Mouse (Mus musculus) midbrain, postnatal 0 days (tissue): ENCODE data around the gene Sesn2. TPM values are rescaled to one million over a fixed set of nuclear protein-coding genes. Genes with fewer than 3 reads are reported as not detected.
A peak's percentile ranks its signal among the peaks of the same experiment; 100 is the strongest.

Experiments used
- ATAC-seq: fragments of 200-750 bp; cut with Nextera tagmentation; 2 replicates; pipeline ENCODE4 v1.8.0; 2017; ENCODE audit warnings: moderate number of reproducible peaks, mild to moderate bottlenecking, moderate TSS enrichment, moderate library complexity; ENCODE audit not compliant: low FRiP score
- DNase-seq: peaks from one replicate; pipeline ENCODE4 v3.0.0-alpha.2; 2015; ENCODE audit warnings: low spot score
- H3K27ac ChIP-seq: fragments of 300-500 bp; sonication (generic); 2 replicates; pipeline ENCODE4 v1.5.1; 2014; ENCODE audit warnings: low read depth, mild to moderate bottlenecking, low read length, mixed read lengths
- H3K27me3 ChIP-seq: fragments of 300-500 bp; sonication (generic); 2 replicates; pipeline ENCODE4 v1.6.1; 2014; ENCODE audit warnings: low read length, control low read depth, mixed read lengths; ENCODE audit not compliant: insufficient read depth
- H3K36me3 ChIP-seq: fragments of 300-500 bp; sonication (generic); 2 replicates; pipeline ENCODE4 v1.6.1; 2014; ENCODE audit warnings: low read length, control low read depth, mixed read lengths; ENCODE audit not compliant: insufficient read depth
- H3K4me1 ChIP-seq: fragments of 300-500 bp; sonication (generic); 2 replicates; pipeline ENCODE4 v1.6.1; 2014; ENCODE audit warnings: mild to moderate bottlenecking, control low read depth, antibody characterized with exemption, low read length, mixed read lengths; ENCODE audit not compliant: insufficient read depth
- H3K4me2 ChIP-seq: fragments of 300-500 bp; sonication (generic); 2 replicates; pipeline ENCODE4 v1.6.1; 2014; ENCODE audit warnings: low read depth, mild to moderate bottlenecking, low read length, mixed read lengths; ENCODE audit not compliant: poor library complexity, severe bottlenecking
- H3K4me3 ChIP-seq: fragments of 300-500 bp; sonication (generic); 2 replicates; pipeline ENCODE4 v1.5.1; 2014; ENCODE audit warnings: low read depth, mild to moderate bottlenecking, low read length, moderate library complexity
- H3K9ac ChIP-seq: fragments of 300-500 bp; sonication (generic); replicated peaks from 2 replicates; pipeline ENCODE4 v1.6.1; 2014; ENCODE audit warnings: mild to moderate bottlenecking, low read length, moderate library complexity, mixed read lengths; ENCODE audit not compliant: poor library complexity, severe bottlenecking
- H3K9me3 ChIP-seq: fragments of 300-500 bp; sonication (generic); 2 replicates; pipeline ENCODE4 v1.6.1; 2016; ENCODE audit warnings: low read length, control low read depth
- CTCF ChIP-seq: IDR thresholded peaks from 2 replicates; pipeline ENCODE4 v1.5.1; 2016; ENCODE audit warnings: antibody characterized with exemption, mild to moderate bottlenecking
- WGBS: fragments of 180-500 bp; shearing (Covaris S2); extraction: QIAGEN DNeasy Blood & Tissue Kit; methylation state at CpG from one replicate; pipeline ENCODE4 v1.1.7; 2014; 5-methylcytosine and 5-hydroxymethylcytosine counted together
- polyA plus RNA-seq: library from polyadenylated mRNA; unstranded; fragments of >200 nt; fragmentation: Nextera tagmentation; extraction: Ambion mirVana; gene quantifications from 2 replicates; pipeline ENCODE4 v1.2.1, GENCODE M21; 2015
- total RNA-seq: library from RNA; depleted of rRNA; stranded (reverse); fragments of >200 nt; gene quantifications from 2 replicates; pipeline ENCODE4 v1.2.3, GENCODE M21; 2014

Sesn2 gene
- total and polyA plus RNA-seq, 2 experiments from 2014 or later: 18.2 to 21.4 TPM

- no peak for TF ChIP-seq CTCF
- H3K4me3 ChIP-seq: no peak overlapping the region
- 94% methylated on average over 8 of the region's 8 CpGs for WGBS
These were observed 32.5 kb downstream of the Sesn2 start for GRCm38 (mm10) chr4:132477833-132478232.

GRCm38 (mm10) chr4:132475895-132476878 is 34.1 kb downstream of the Sesn2 start:
- H3K36me3 ChIP-seq: no peaks in the 10 kb centered on the region

More at GRCm38 (mm10) chr4:132477833-132478232, 32.5 kb downstream of the Sesn2 start:
- Histone ChIP-seq H3K36me3 (no peaks in the 10 kb centered on the region), H3K27ac (no peak overlapping the region), H3K27me3 (no peaks in the 10 kb centered on the region), H3K4me2 (no peak overlapping the region), H3K9me3 (no peaks in the 10 kb centered on the region), H3K4me1 (no peaks in the 10 kb centered on the region), H3K9ac (no peak overlapping the region)
- DNase-seq (no peak), ATAC-seq (no peak)

GRCm38 (mm10) chr4:132474631-132475030 is 35.7 kb downstream of the Sesn2 start:
- TF ChIP-seq CTCF: no peak
- no peaks in the 10 kb centered on the region for H3K4me1 ChIP-seq
- no peaks in the 10 kb centered on the region for H3K36me3 ChIP-seq
- no peaks in the 10 kb centered on the region for H3K9me3 ChIP-seq
- H3K27ac ChIP-seq: no peak overlapping the region
- 71% methylated on average over 4 of the region's 4 CpGs for WGBS
- ATAC-seq: no peak
- no peaks in the 10 kb centered on the region for H3K27me3 ChIP-seq
- no peak overlapping the region for H3K4me3 ChIP-seq
- DNase-seq: no peak
- H3K9ac ChIP-seq: no peak overlapping the region
- H3K4me2 ChIP-seq: no peak overlapping the region

More at GRCm38 (mm10) chr4:132475895-132476878, 34.1 kb downstream of the Sesn2 start:
- Histone ChIP-seq H3K4me2 (no peak overlapping the region), H3K27me3 (no peaks in the 10 kb centered on the region), H3K9me3 (no peaks in the 10 kb centered on the region), H3K4me1 (no peaks in the 10 kb centered on the region), H3K9ac (no peak overlapping the region), H3K27ac (no peak overlapping the region), H3K4me3 (no peak overlapping the region)
- ATAC-seq (no peak), DNase-seq (no peak)
- no peak for TF ChIP-seq CTCF
- WGBS: 83% methylated on average over 13 of the region's 13 CpGs

- H3K9me3 ChIP-seq: no peaks in the 10 kb centered on the region
- 89% methylated on average over 9 of the region's 9 CpGs for WGBS
- H3K36me3 ChIP-seq: no peaks in the 10 kb centered on the region
- H3K4me3 ChIP-seq: no peak overlapping the region
- no peak for ATAC-seq
- H3K4me1 ChIP-seq: no peaks in the 10 kb centered on the region
- H3K27ac ChIP-seq: no peak overlapping the region
- DNase-seq: no peak
- TF ChIP-seq CTCF: no peak
- H3K4me2 ChIP-seq: no peak overlapping the region
- H3K27me3 ChIP-seq: no peaks in the 10 kb centered on the region
- H3K9ac ChIP-seq: no peak overlapping the region
These were observed 36.9 kb downstream of the Sesn2 start for GRCm38 (mm10) chr4:132473411-132473810.

- Histone ChIP-seq H3K27me3 (no peaks in the 10 kb centered on the region), H3K4me2 (no peak overlapping the region), H3K9ac (no peak overlapping the region), H3K4me3 (no peak overlapping the region), H3K36me3 (no peaks in the 10 kb centered on the region), H3K4me1 (no peaks in the 10 kb centered on the region), H3K9me3 (no peaks in the 10 kb centered on the region), H3K27ac (no peak overlapping the region)
- no peak for DNase-seq
- no peak for TF ChIP-seq CTCF
- 29% methylated on average over 3 of the region's 3 CpGs for WGBS
- ATAC-seq: no peak
These were observed 40.4 kb downstream of the Sesn2 start for GRCm38 (mm10) chr4:132469873-132470272.

GRCm38 (mm10) chr4:132464255-132464613 is 46.1 kb downstream of the Sesn2 start:
- Histone ChIP-seq H3K36me3 (peaks cover 13% of the 10 kb centered on the region), H3K4me2 (peak overlapping the region; percentile 84), H3K4me3 (peak overlapping the region; percentile 72), H3K4me1 (peaks cover 7% of the 10 kb centered on the region; the same call in 1 of the 2 replicates), H3K9ac (no peak overlapping the region), H3K27me3 (no peaks in the 10 kb centered on the region), H3K9me3 (no peaks in the 10 kb centered on the region), H3K27ac (no peak overlapping the region)
- TF ChIP-seq CTCF: no peak
- no peak for DNase-seq
- 1% methylated on average over 5 of the region's 5 CpGs for WGBS
- peak; percentile 38; the same call in 1 of the 2 replicates for ATAC-seq
